Mouse (Mus musculus) G1E (cell line): ENCODE results near the gene P2rx1.

Experiments used
- CTCF ChIP-seq: IDR thresholded peaks from 2 replicates; pipeline ENCODE4 v1.5.1; 2012; ENCODE audit warnings: low read depth, low read length, inconsistent platforms, mixed read lengths
- GATA1 ChIP-seq: IDR thresholded peaks from 2 replicates; pipeline ENCODE4 v1.6.1; 2012; ENCODE audit warnings: borderline replicate concordance, low read length, inconsistent platforms, mixed read lengths
- TAL1 ChIP-seq: conservative IDR thresholded peaks from 2 replicates; pipeline ENCODE4 v1.6.1; 2012; ENCODE audit warnings: low read depth, low read length, inconsistent platforms, mixed read lengths

DNA sequence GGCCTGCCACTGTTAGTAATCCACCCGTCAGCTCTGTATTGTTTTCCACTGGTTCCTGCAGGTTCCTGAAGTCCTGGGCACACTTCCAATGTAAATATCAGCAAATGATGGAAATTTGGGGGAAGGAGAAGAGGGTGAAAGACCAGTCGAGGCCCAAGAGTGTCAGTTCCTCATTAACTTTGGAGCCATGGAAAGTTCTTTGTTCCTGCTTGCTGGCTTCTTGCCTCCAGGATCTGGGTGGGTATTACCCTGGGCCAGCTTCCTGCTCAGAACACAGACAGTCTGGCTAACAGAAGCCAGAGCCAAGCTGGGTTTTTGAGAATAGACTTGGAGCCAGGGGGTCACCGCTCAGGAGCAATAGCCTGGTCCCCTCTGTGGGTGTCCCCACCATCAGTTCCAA lies 46.7 kb upstream of the P2rx1 start:
- no peak for TF ChIP-seq CTCF
- no peak for TF ChIP-seq GATA1
- no peak for TF ChIP-seq TAL1
